Comparison of ENCODE assay signal across 8 mouse cellular contexts in genomic region chr11:12035916-12036910, GRCm38 (mm10). TPM values are rescaled to one million over a fixed set of nuclear protein-coding genes. Genes with fewer than 3 reads are reported as not detected.
A peak's percentile ranks its signal among the peaks of the same experiment; 100 is the strongest.
DNase-seq lines count a peak whose midpoint lies in the region; ATAC-seq and TF ChIP-seq lines count a peak whose summit lies in the region.

No protein-coding gene starts in this region.

- WGBS in heart, embryonic 12.5 days, result 3% methylated on average over 64 of the region's 65 CpGs
- 2% methylated on average over 53 of the region's 65 CpGs for WGBS in limb, embryonic 12.5 days
- 2% methylated on average over 54 of the region's 65 CpGs for WGBS in midbrain, embryonic 14.5 days

- peaks cover 86% of the 10 kb centered on the region for H3K27me3 ChIP-seq in E14TG2a.4 (ENCODE audit: insufficient read depth, low read length)
- H3K27me3 ChIP-seq in heart, embryonic 12.5 days (replicated peaks), result peaks cover 68% of the 10 kb centered on the region
- peaks cover 88% of the 10 kb centered on the region for H3K27me3 ChIP-seq in limb, embryonic 12.5 days
- H3K27me3 ChIP-seq in midbrain, embryonic 14.5 days (ENCODE audit: control insufficient read depth, insufficient read depth, low read length), result peaks cover 87% of the 10 kb centered on the region

- H3K4me2 ChIP-seq in heart, embryonic 12.5 days, result peak overlapping the region; percentile 66
- peak overlapping the region; percentile 59 for H3K4me2 ChIP-seq in limb, embryonic 12.5 days
- peak overlapping the region; percentile 58 for H3K4me2 ChIP-seq in midbrain, embryonic 14.5 days (ENCODE audit: low read length)

- no peaks in the 10 kb centered on the region for H3K36me3 ChIP-seq in E14TG2a.4 (ENCODE audit: insufficient read depth, low read length)
- H3K36me3 ChIP-seq in heart, embryonic 12.5 days, result no peaks in the 10 kb centered on the region
- peaks cover 6% of the 10 kb centered on the region; the same call in 1 of the 2 replicates for H3K36me3 ChIP-seq in limb, embryonic 12.5 days
- H3K36me3 ChIP-seq in midbrain, embryonic 14.5 days (ENCODE audit: control insufficient read depth, insufficient read depth, low read length), result no peaks in the 10 kb centered on the region

- H3K9ac ChIP-seq in heart, embryonic 12.5 days, result peak overlapping the region; percentile 99
- peak overlapping the region; percentile 98 for H3K9ac ChIP-seq in limb, embryonic 12.5 days (replicated peaks)
- peak overlapping the region; percentile 57 for H3K9ac ChIP-seq in midbrain, embryonic 14.5 days (replicated peaks; ENCODE audit: low read length)

- H3K9me3 ChIP-seq in E14TG2a.4 (ENCODE audit: low read length), result no peaks in the 10 kb centered on the region; the same call in 1 of the 2 replicates
- no peaks in the 10 kb centered on the region for H3K9me3 ChIP-seq in heart, embryonic 12.5 days (replicated peaks)
- H3K9me3 ChIP-seq in limb, embryonic 12.5 days, result 0 out of 2 replicates have a peak, but pooled peaks cover 4% of the 10 kb centered on the region
- no peaks in the 10 kb centered on the region for H3K9me3 ChIP-seq in midbrain, embryonic 14.5 days (ENCODE audit: control insufficient read depth, low read length)

- no peak for TF ChIP-seq CTCF in E14TG2a.4 (conservative IDR thresholded peaks at IDR 0.05; ENCODE audit: low read length)

- H3K4me1 ChIP-seq in E14TG2a.4 (replicated peaks; ENCODE audit: low read depth, low read length), result peaks cover 7% of the 10 kb centered on the region; the same call in 1 of the 2 replicates
- peaks cover 22% of the 10 kb centered on the region for H3K4me1 ChIP-seq in heart, embryonic 12.5 days (replicated peaks)
- no peaks in the 10 kb centered on the region; the same call in 1 of the 2 replicates for H3K4me1 ChIP-seq in limb, embryonic 12.5 days (replicated peaks)
- H3K4me1 ChIP-seq in midbrain, embryonic 14.5 days (ENCODE audit: control insufficient read depth, insufficient read depth, low read length), result no peaks in the 10 kb centered on the region

- peak; percentile 2; the same call in 1 of the 2 replicates for ATAC-seq in heart, embryonic 12.5 days (ENCODE audit: insufficient number of reproducible peaks, low FRiP score)
- ATAC-seq in limb, embryonic 12.5 days (ENCODE audit: insufficient number of reproducible peaks, insufficient read depth, low FRiP score, low TSS enrichment, low read depth), result no peak
- ATAC-seq in midbrain, embryonic 14.5 days (ENCODE audit: low FRiP score, low TSS enrichment), result peak; percentile 18; the same call in 1 of the 2 replicates

- peak; percentile 15 for DNase-seq in adrenal gland, postnatal 25 days
- DNase-seq in midbrain, embryonic 14.5 days, result peak; percentile 56
- no peak for DNase-seq in left cerebral cortex, postnatal 4 days
- DNase-seq in left cerebral cortex, adult 18-20 months (ENCODE audit: low spot score in 2 of 2), result no peak
- no peak for DNase-seq in adipocyte (ENCODE audit: low spot score)

- peak overlapping the region; percentile 76 for H3K4me3 ChIP-seq in E14TG2a.4 (replicated peaks; ENCODE audit: low read length)
- peak overlapping the region; percentile 86 for H3K4me3 ChIP-seq in heart, embryonic 12.5 days
- peak overlapping the region; percentile 73 for H3K4me3 ChIP-seq in limb, embryonic 12.5 days (replicated peaks)
- peak overlapping the region; percentile 47 for H3K4me3 ChIP-seq in midbrain, embryonic 14.5 days (replicated peaks; ENCODE audit: low read depth, low read length)

- intact Hi-C loops in left cerebral cortex, postnatal 4 days (cut with DNase I), result loop anchor here (10.0 kb wide), 1 partner anchor 319 kb away; no protein-coding TSS in a partner anchor

- peak overlapping the region; percentile 96 for H3K27ac ChIP-seq in heart, embryonic 12.5 days (ENCODE audit: poor library complexity, severe bottlenecking)
- peak overlapping the region; percentile 97 for H3K27ac ChIP-seq in limb, embryonic 12.5 days
- H3K27ac ChIP-seq in midbrain, embryonic 14.5 days (replicated peaks; ENCODE audit: low read depth, low read length), result peak overlapping the region; percentile 75

RNA-seq across cellular contexts. Expression of gene Grb10, which starts 2.3 kb away (rescaled TPM):
- 103 and 108 TPM in 2 replicates for total RNA-seq in adrenal gland, postnatal 25 days (2021)
- polyA plus RNA-seq in heart, embryonic 12.5 days (2016; fragmentation: Nextera tagmentation; extraction: Ambion mirVana), result 817 and 830 TPM in 2 replicates
- polyA plus RNA-seq in limb, embryonic 12.5 days (2016; fragmentation: Nextera tagmentation; extraction: Ambion mirVana), result 546 and 599 TPM in 2 replicates
- polyA plus RNA-seq in midbrain, embryonic 14.5 days (2014; fragmentation: Nextera tagmentation; extraction: Ambion mirVana), result 45.1 and 51.0 TPM in 2 replicates
- 10 to 100 TPM; 46.2 to 52.1 TPM for total RNA-seq in left cerebral cortex, postnatal 4 days (2021)
- total RNA-seq in left cerebral cortex, adult 18-20 months (2021), result 10 to 100 TPM; 35.0 to 41.9 TPM

Comparison
In these comparisons a context has a peak if more than half of its experiments do, and no peak if none do; other contexts are left out.
1. DNase-seq: peak in adrenal gland, postnatal 25 days (single experiment) and midbrain, embryonic 14.5 days (single experiment); none in left cerebral cortex, postnatal 4 days (single experiment), left cerebral cortex, adult 18-20 months (0 of 2) and adipocyte (single experiment).
2. Peak in every context shown above with its lines, with median percentiles within 50 percentile points of each other: H3K4me3 ChIP-seq, H3K27ac ChIP-seq, H3K4me2 ChIP-seq and H3K9ac ChIP-seq.